Mouse (Mus musculus) hindbrain, embryonic 12.5 days (tissue): ENCODE measurements at regions not wholly inside any gene's neighbourhood (a gene's known extent, or its start where the extent isn't known, plus 50 kb on each side); places are given as distances from the start of the nearest gene placed in this dataset.

ENCODE experiments used
- ATAC-seq: fragments of 200-750 bp; cut with Nextera tagmentation; 2 replicates; pipeline ENCODE4 v1.8.0; 2017; ENCODE audit warnings: moderate TSS enrichment; ENCODE audit not compliant: low FRiP score
- H3K27ac ChIP-seq: fragments of 300-500 bp; sonication (generic); 2 replicates; pipeline ENCODE4 v1.5.1; 2016; ENCODE audit warnings: mild to moderate bottlenecking
- H3K27me3 ChIP-seq: fragments of 300-500 bp; sonication (generic); 2 replicates; pipeline ENCODE4 v1.6.1; 2016; ENCODE audit warnings: mild to moderate bottlenecking
- H3K36me3 ChIP-seq: fragments of 300-500 bp; sonication (generic); 2 replicates; pipeline ENCODE4 v1.6.1; 2016; ENCODE audit warnings: mild to moderate bottlenecking
- H3K4me1 ChIP-seq: fragments of 300-500 bp; sonication (generic); 2 replicates; pipeline ENCODE4 v1.6.1; 2016
- H3K4me2 ChIP-seq: fragments of 300-500 bp; sonication (generic); replicated peaks from 2 replicates; pipeline ENCODE4 v1.6.1; 2016; ENCODE audit warnings: mild to moderate bottlenecking
- H3K4me3 ChIP-seq: fragments of 300-500 bp; sonication (generic); 2 replicates; pipeline ENCODE4 v1.5.1; 2016; ENCODE audit warnings: mild to moderate bottlenecking
- H3K9ac ChIP-seq: fragments of 300-500 bp; sonication (generic); 2 replicates; pipeline ENCODE4 v1.6.1; 2016; ENCODE audit warnings: mild to moderate bottlenecking, moderate library complexity
- H3K9me3 ChIP-seq: fragments of 300-500 bp; sonication (generic); replicated peaks from 2 replicates; pipeline ENCODE4 v1.6.1; 2016; ENCODE audit warnings: mild to moderate bottlenecking
- WGBS: fragments of 180-500 bp; shearing (Covaris S2); methylation state at CpG from one replicate; pipeline ENCODE4 v1.1.7; 2016; 5-methylcytosine and 5-hydroxymethylcytosine counted together

- no peak for ATAC-seq
- Histone ChIP-seq H3K9ac (no peak overlapping the region), H3K4me1 (peaks cover 17% of the 10 kb centered on the region), H3K27me3 (no peaks in the 10 kb centered on the region), H3K36me3 (no peaks in the 10 kb centered on the region), H3K9me3 (no peaks in the 10 kb centered on the region), H3K4me3 (no peak overlapping the region), H3K4me2 (no peak overlapping the region), H3K27ac (no peak overlapping the region)
- WGBS: 81% methylated on average over 5 of the region's 5 CpGs
Measured at GRCm38 (mm10) chr11:113138462-113138861, 356.4 kb downstream of the Sox9 start.

- Histone ChIP-seq H3K27ac (no peak overlapping the region), H3K4me3 (no peak overlapping the region), H3K36me3 (no peaks in the 10 kb centered on the region), H3K4me1 (peaks cover 30% of the 10 kb centered on the region), H3K4me2 (no peak overlapping the region), H3K27me3 (no peaks in the 10 kb centered on the region), H3K9me3 (no peaks in the 10 kb centered on the region), H3K9ac (no peak overlapping the region)
- 75% methylated on average over 9 of the region's 9 CpGs for WGBS
- ATAC-seq: no peak
Measured at GRCm38 (mm10) chr11:113140595-113140994, 358.6 kb downstream of the Sox9 start.

DNA sequence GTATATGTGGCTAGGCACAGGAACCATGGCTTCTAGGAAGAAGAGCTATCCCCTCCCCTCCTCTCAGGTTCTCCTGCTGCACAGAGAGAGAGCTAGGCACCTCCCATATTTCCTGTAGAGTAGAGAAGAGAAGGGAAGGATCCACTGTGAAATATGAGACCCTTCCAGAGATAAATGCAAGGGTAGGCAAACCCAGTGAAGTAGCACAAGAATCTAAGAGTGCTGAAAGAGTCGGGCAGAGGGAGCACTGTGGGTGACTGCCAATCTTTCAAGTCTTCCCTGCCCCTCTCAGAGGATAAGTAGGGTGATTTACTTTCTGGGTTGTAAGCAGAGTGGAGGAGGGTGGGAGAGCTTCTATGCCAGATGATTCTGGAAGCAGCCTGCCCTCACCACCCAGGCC is 360.8 kb downstream of the Sox9 start:
- H3K9ac ChIP-seq: no peak overlapping the region
- H3K27me3 ChIP-seq: no peaks in the 10 kb centered on the region
- H3K36me3 ChIP-seq: no peaks in the 10 kb centered on the region
- H3K4me3 ChIP-seq: no peak overlapping the region
- no peak for ATAC-seq
- H3K9me3 ChIP-seq: no peaks in the 10 kb centered on the region
- WGBS: 24% methylated on average over 1 of the region's 1 CpGs
- no peak overlapping the region for H3K27ac ChIP-seq
- no peak overlapping the region for H3K4me2 ChIP-seq
- peaks cover 40% of the 10 kb centered on the region for H3K4me1 ChIP-seq

- peak overlapping the region; percentile 14 for H3K9ac ChIP-seq
- H3K4me1 ChIP-seq: peaks cover 45% of the 10 kb centered on the region
Measured at GRCm38 (mm10) chr11:113143839-113144627, 362.0 kb downstream of the Sox9 start.

GRCm38 (mm10) chr11:113145721-113146120 is 363.7 kb downstream of the Sox9 start:
- no peak overlapping the region for H3K4me3 ChIP-seq
- H3K27ac ChIP-seq: no peak overlapping the region
- H3K36me3 ChIP-seq: no peaks in the 10 kb centered on the region
- no peak for ATAC-seq
- H3K9ac ChIP-seq: no peak overlapping the region
- no peak overlapping the region for H3K4me2 ChIP-seq
- H3K27me3 ChIP-seq: no peaks in the 10 kb centered on the region
- WGBS: 92% methylated on average over 4 of the region's 4 CpGs
- H3K9me3 ChIP-seq: no peaks in the 10 kb centered on the region
- H3K4me1 ChIP-seq: peaks cover 45% of the 10 kb centered on the region

More at GRCm38 (mm10) chr11:113143839-113144627, 362.0 kb downstream of the Sox9 start:
- Histone ChIP-seq H3K9me3 (no peaks in the 10 kb centered on the region), H3K27ac (peak overlapping the region; percentile 80), H3K27me3 (no peaks in the 10 kb centered on the region), H3K4me3 (no peak overlapping the region), H3K4me2 (peak overlapping the region; percentile 30), H3K36me3 (no peaks in the 10 kb centered on the region)
- WGBS: 25% methylated on average over 14 of the region's 14 CpGs
- ATAC-seq: peak; percentile 78

DNA sequence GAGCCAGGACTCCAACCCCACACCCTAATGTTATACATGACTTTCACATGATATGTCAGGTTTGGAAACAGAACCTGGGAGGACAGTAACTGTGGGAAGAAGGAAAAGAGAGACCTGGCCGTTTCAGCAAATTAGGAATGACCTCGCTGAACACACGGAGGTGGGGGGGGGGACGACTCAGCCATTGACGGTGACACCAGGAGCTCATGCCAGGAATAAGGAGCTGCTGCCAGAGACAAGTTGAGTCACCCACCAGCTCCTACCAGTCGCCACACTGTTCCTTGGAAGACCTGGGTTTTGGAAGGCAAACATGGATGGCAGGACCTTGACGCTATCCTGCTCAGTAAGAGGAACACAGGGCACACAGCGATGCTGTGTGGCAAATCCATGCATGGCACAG is 364.7 kb downstream of the Sox9 start:
- no peak overlapping the region for H3K4me2 ChIP-seq
- H3K27me3 ChIP-seq: no peaks in the 10 kb centered on the region
- H3K9me3 ChIP-seq: no peaks in the 10 kb centered on the region
- WGBS: 96% methylated on average over 8 of the region's 8 CpGs
- no peak overlapping the region for H3K27ac ChIP-seq
- H3K9ac ChIP-seq: no peak overlapping the region
- no peak for ATAC-seq
- peaks cover 45% of the 10 kb centered on the region for H3K4me1 ChIP-seq
- no peak overlapping the region for H3K4me3 ChIP-seq
- H3K36me3 ChIP-seq: no peaks in the 10 kb centered on the region

DNA sequence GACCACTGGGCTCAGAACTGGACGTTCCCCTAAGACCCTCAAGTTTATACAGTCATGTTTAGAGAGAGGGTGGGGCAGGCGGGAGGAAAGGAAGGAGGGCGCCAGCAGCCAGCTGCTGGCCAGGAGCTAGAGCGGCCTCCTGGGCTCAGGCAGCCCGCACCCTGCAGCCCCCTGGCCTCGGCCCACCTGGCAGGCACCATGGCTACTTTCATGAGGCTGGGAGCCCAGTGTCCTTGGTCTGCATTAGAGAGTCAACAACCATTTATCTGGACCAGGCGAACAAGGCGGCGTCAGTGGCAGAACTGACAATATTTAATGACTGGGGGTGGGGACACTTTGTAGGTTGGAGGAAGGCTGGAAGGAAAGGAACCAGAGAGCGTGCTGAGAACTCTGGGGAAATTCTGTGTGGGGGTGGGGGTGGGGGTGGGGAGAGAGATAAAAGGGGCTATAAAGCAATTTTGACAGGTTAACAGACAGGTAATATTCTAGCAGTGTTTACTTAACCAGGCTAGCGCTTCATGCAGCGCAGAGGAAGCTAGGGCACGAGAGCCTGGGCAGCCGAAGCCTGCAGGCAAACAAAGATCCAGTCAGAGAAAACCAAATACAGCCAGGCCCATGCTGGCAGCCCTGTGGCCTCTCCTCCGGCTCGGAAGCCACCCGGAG is 365.6 kb downstream of the Sox9 start:
- Histone ChIP-seq H3K27ac (peak overlapping the region; percentile 19), H3K4me1 (peaks cover 43% of the 10 kb centered on the region), H3K4me2 (no peak overlapping the region), H3K4me3 (no peak overlapping the region), H3K9ac (no peak overlapping the region), H3K9me3 (no peaks in the 10 kb centered on the region), H3K36me3 (no peaks in the 10 kb centered on the region), H3K27me3 (no peaks in the 10 kb centered on the region)
- WGBS: 47% methylated on average over 17 of the region's 17 CpGs
- no peak for ATAC-seq

GRCm38 (mm10) chr11:113148198-113148537 is 366.1 kb downstream of the Sox9 start:
- Histone ChIP-seq H3K9ac (no peak overlapping the region), H3K27ac (no peak overlapping the region; the same call in 1 of the 2 replicates), H3K4me2 (no peak overlapping the region), H3K4me3 (no peak overlapping the region), H3K4me1 (peaks cover 38% of the 10 kb centered on the region), H3K27me3 (no peaks in the 10 kb centered on the region), H3K36me3 (no peaks in the 10 kb centered on the region), H3K9me3 (no peaks in the 10 kb centered on the region)
- 79% methylated on average over 9 of the region's 9 CpGs for WGBS
- no peak for ATAC-seq

GRCm38 (mm10) chr11:113155515-113155914 is 373.5 kb downstream of the Sox9 start:
- no peak for ATAC-seq
- Histone ChIP-seq H3K27me3 (no peaks in the 10 kb centered on the region; the same call in 1 of the 2 replicates), H3K27ac (no peak overlapping the region), H3K9ac (no peak overlapping the region), H3K4me1 (peaks cover 24% of the 10 kb centered on the region), H3K9me3 (no peaks in the 10 kb centered on the region), H3K4me3 (no peak overlapping the region), H3K4me2 (no peak overlapping the region), H3K36me3 (no peaks in the 10 kb centered on the region)
- 85% methylated on average over 6 of the region's 6 CpGs for WGBS

GRCm38 (mm10) chr11:113163941-113164340 is 381.9 kb downstream of the Sox9 start:
- Histone ChIP-seq H3K4me3 (no peak overlapping the region), H3K27me3 (peaks cover 3% of the 10 kb centered on the region; the same call in 1 of the 2 replicates), H3K9me3 (no peaks in the 10 kb centered on the region), H3K4me1 (peaks cover 73% of the 10 kb centered on the region), H3K27ac (no peak overlapping the region; the same call in 1 of the 2 replicates), H3K36me3 (no peaks in the 10 kb centered on the region; the same call in 1 of the 2 replicates), H3K4me2 (no peak overlapping the region), H3K9ac (0 out of 2 replicates have a peak overlapping the region, but pooled peaks have one; percentile 23)
- ATAC-seq: no peak
- 15% methylated on average over 3 of the region's 3 CpGs for WGBS

DNA sequence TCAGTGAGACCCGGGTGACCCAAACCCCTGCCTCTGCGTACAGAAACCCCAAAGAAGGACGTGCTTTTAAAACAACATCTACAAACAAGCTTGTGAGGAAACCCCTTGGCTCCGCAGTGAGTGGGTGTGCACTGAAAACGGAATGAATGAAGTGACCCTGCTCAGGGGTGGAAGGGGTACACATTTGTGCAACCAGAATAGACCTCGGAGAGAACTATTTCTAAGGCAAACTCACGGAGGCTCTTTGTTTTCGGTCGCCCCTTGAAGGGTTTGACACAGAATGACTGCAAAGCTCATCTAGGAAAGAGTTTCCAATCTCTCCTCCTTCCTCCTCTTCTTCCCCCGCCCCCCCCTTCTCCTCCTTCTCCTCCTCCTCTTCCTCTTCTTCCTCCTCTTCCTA is 382.5 kb downstream of the Sox9 start:
- H3K36me3 ChIP-seq: no peaks in the 10 kb centered on the region; the same call in 1 of the 2 replicates
- peaks cover 3% of the 10 kb centered on the region; the same call in 1 of the 2 replicates for H3K27me3 ChIP-seq
- H3K4me1 ChIP-seq: peaks cover 70% of the 10 kb centered on the region
- H3K27ac ChIP-seq: peak overlapping the region; percentile 55
- peak overlapping the region; percentile 58 for H3K4me2 ChIP-seq
- no peaks in the 10 kb centered on the region for H3K9me3 ChIP-seq
- H3K9ac ChIP-seq: peak overlapping the region; percentile 55; the same call in 1 of the 2 replicates
- WGBS: 13% methylated on average over 10 of the region's 10 CpGs
- ATAC-seq: no peak
- H3K4me3 ChIP-seq: peak overlapping the region; percentile 27; the same call in 1 of the 2 replicates

GRCm38 (mm10) chr11:113165069-113165795 is 383.2 kb downstream of the Sox9 start:
- H3K27ac ChIP-seq: peak overlapping the region; percentile 55

More at GRCm38 (mm10) chr11:113165069-113165795, 383.2 kb downstream of the Sox9 start:
- ATAC-seq: peak; percentile 75
- Histone ChIP-seq H3K4me2 (peak overlapping the region; percentile 58), H3K4me1 (peaks cover 70% of the 10 kb centered on the region), H3K9ac (peak overlapping the region; percentile 55; the same call in 1 of the 2 replicates), H3K27me3 (peaks cover 3% of the 10 kb centered on the region; the same call in 1 of the 2 replicates), H3K4me3 (peak overlapping the region; percentile 27), H3K9me3 (no peaks in the 10 kb centered on the region), H3K36me3 (no peaks in the 10 kb centered on the region; the same call in 1 of the 2 replicates)
- 1% methylated on average over 23 of the region's 23 CpGs for WGBS
